Comparison of ENCODE assay signal across 22 mouse cellular contexts in the genomic region with DNA sequence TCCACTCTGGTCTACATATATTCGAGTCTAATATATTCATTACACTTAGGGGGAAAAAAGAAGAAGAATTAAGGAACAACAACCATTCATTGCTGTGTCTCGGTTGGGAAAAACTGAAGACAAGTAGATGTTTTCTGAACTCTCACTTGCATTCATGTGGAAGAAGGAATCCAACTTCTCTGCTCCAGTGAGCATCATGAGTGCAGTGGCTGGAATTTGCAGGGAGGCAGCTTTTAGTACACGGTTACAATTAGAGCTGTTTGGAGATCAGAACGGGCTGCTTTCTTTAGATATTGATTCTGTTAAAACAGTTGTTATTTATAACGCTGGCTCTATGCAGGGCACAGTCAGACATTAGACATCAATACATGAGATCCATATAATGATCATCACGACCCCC.
DNase-seq lines count a peak whose midpoint lies in the region; ATAC-seq and TF ChIP-seq lines count a peak whose summit lies in the region.
"Had no signal": no experiment of that assay in that cellular context is flagged by ENCODE, and none has a peak within 500 bp of the region (broad histone marks: within the 10 kb centered on the region; RNA-seq: fewer than 3 reads in every experiment).

No protein-coding gene starts in this region.

- 68% methylated on average over 6 of the region's 6 CpGs for WGBS in hindbrain, postnatal 0 days
- 73% methylated on average over 6 of the region's 6 CpGs for WGBS in hindbrain, embryonic 16.5 days

- H3K27me3 ChIP-seq in hindbrain, postnatal 0 days (ENCODE audit: insufficient read depth, low read length): no peaks in the 10 kb centered on the region
- no peaks in the 10 kb centered on the region for H3K27me3 ChIP-seq in hindbrain, embryonic 16.5 days (replicated peaks; ENCODE audit: control insufficient read depth, insufficient read depth, low read length)
- H3K27me3 ChIP-seq: CH12.LX; embryonic facial prominence, embryonic 12.5 days; forebrain, embryonic 13.5 days; forebrain, embryonic 15.5 days had no signal

- no peak overlapping the region for H3K27ac ChIP-seq in hindbrain, postnatal 0 days
- no peak overlapping the region for H3K27ac ChIP-seq in hindbrain, embryonic 16.5 days (ENCODE audit: low read depth, low read length)
- H3K27ac ChIP-seq: embryonic facial prominence, embryonic 10.5 days; embryonic facial prominence, embryonic 12.5 days; forebrain, embryonic 13.5 days; forebrain, embryonic 15.5 days had no signal

- no peaks in the 10 kb centered on the region for H3K4me1 ChIP-seq in hindbrain, postnatal 0 days (ENCODE audit: insufficient read depth, low read length)
- H3K4me1 ChIP-seq in hindbrain, embryonic 16.5 days (ENCODE audit: control insufficient read depth, insufficient read depth, low read depth, low read length): no peaks in the 10 kb centered on the region
- H3K4me1 ChIP-seq: embryonic facial prominence, embryonic 10.5 days; embryonic facial prominence, embryonic 12.5 days; forebrain, embryonic 13.5 days; forebrain, embryonic 15.5 days had no signal

- ATAC-seq in hindbrain, postnatal 0 days: no peak
- no peak for ATAC-seq in hindbrain, embryonic 16.5 days
- ATAC-seq: CD4-positive, CD25-positive, alpha-beta regulatory T cell, adult 4 months; forebrain, embryonic 13.5 days; forebrain, embryonic 15.5 days; forebrain, postnatal 0 days had no signal

- DNase-seq in hindbrain, postnatal 0 days (ENCODE audit: low spot score): peak; percentile 9
- peak; percentile 59 for DNase-seq in Muller cell, postnatal 12 days (ENCODE audit: inconsistent ontology term)
- peak; percentile 60 for DNase-seq in retina, embryonic 14.5 days (ENCODE audit: low spot score)
- DNase-seq in layer of hippocampus, postnatal 10 days (ENCODE audit: low spot score in 2 of 2): no peak
- no peak for DNase-seq in frontal cortex, postnatal 25 days (ENCODE audit: low spot score in 2 of 2)
- DNase-seq: adrenal gland, adult 2 months; adrenal gland, postnatal 10 days; adrenal gland, postnatal 25 days; B cell, adult 2 months; cerebellum, adult 11-12 months; cerebellum, adult 2 months; cerebellum, adult 9-10 months; cerebellum, postnatal 25 days; forebrain, postnatal 0 days had no signal

- H3K9ac ChIP-seq in hindbrain, postnatal 0 days (replicated peaks; ENCODE audit: low read length): no peak overlapping the region
- no peak overlapping the region for H3K9ac ChIP-seq in hindbrain, embryonic 16.5 days (ENCODE audit: low read depth, low read length)
- H3K9ac ChIP-seq: embryonic facial prominence, embryonic 12.5 days; forebrain, embryonic 13.5 days; forebrain, embryonic 15.5 days; forebrain, postnatal 0 days had no signal

- H3K4me3 ChIP-seq in hindbrain, postnatal 0 days (ENCODE audit: low read length): no peak overlapping the region
- H3K4me3 ChIP-seq in hindbrain, embryonic 16.5 days (ENCODE audit: low read length): no peak overlapping the region
- H3K4me3 ChIP-seq: embryonic facial prominence, embryonic 10.5 days; embryonic facial prominence, embryonic 12.5 days; forebrain, embryonic 13.5 days; forebrain, embryonic 15.5 days had no signal

- TF ChIP-seq CTCF in hindbrain, postnatal 0 days (IDR thresholded peaks at IDR 0.05; ENCODE audit: low read depth): no peak

- no peak overlapping the region for H3K4me2 ChIP-seq in hindbrain, postnatal 0 days (ENCODE audit: low read depth, low read length)
- no peak overlapping the region for H3K4me2 ChIP-seq in hindbrain, embryonic 16.5 days (ENCODE audit: low read length)
- H3K4me2 ChIP-seq: embryonic facial prominence, embryonic 12.5 days; forebrain, embryonic 13.5 days; forebrain, embryonic 15.5 days had no signal

- no peaks in the 10 kb centered on the region for H3K36me3 ChIP-seq in hindbrain, postnatal 0 days (ENCODE audit: insufficient read depth, low read length)
- no peaks in the 10 kb centered on the region for H3K36me3 ChIP-seq in hindbrain, embryonic 16.5 days (ENCODE audit: control insufficient read depth, insufficient read depth, low read length)
- H3K36me3 ChIP-seq: embryonic facial prominence, embryonic 10.5 days; embryonic facial prominence, embryonic 12.5 days; forebrain, embryonic 15.5 days; G1E had no signal

- 0 out of 2 replicates have a peak, but pooled peaks cover 3% of the 10 kb centered on the region for H3K9me3 ChIP-seq in hindbrain, postnatal 0 days (ENCODE audit: low read length)
- no peaks in the 10 kb centered on the region for H3K9me3 ChIP-seq in hindbrain, embryonic 16.5 days (ENCODE audit: control insufficient read depth, low read length)
- H3K9me3 ChIP-seq: embryonic facial prominence, embryonic 10.5 days; embryonic facial prominence, embryonic 12.5 days; forebrain, embryonic 13.5 days; forebrain, embryonic 15.5 days; G1E had no signal

Comparison
In these comparisons a context has a peak if more than half of its experiments do, and no peak if none do; other contexts are left out.
1. DNase-seq: peak in hindbrain, postnatal 0 days (single experiment), Muller cell, postnatal 12 days (single experiment) and retina, embryonic 14.5 days (single experiment); none in layer of hippocampus, postnatal 10 days (0 of 2) and frontal cortex, postnatal 25 days (0 of 2).